Mouse (Mus musculus) liver, embryonic 14.5 days (tissue): ENCODE measurements around the gene Trhr2.

Experiments used
- CTCF ChIP-seq: IDR thresholded peaks from 2 replicates; pipeline ENCODE4 v1.5.1; 2016; ENCODE audit warnings: antibody characterized with exemption, low read depth, control low read depth
- EP300 ChIP-seq: IDR thresholded peaks from 2 replicates; pipeline ENCODE4 v1.6.1; 2016; ENCODE audit warnings: antibody characterized with exemption, low read depth

GRCm38 (mm10) chr8:122398186-122398585 is 37.6 kb upstream of the Trhr2 start:
- no peak for TF ChIP-seq EP300
- TF ChIP-seq CTCF = no peak
